Mouse (Mus musculus) hindbrain, embryonic 15.5 days (tissue): ENCODE results near the gene Abcc6. TPM values are rescaled to one million over a fixed set of nuclear protein-coding genes. Genes with fewer than 3 reads are reported as not detected.
A peak's percentile ranks its signal among the peaks of the same experiment; 100 is the strongest.

Experiments used
- ATAC-seq: fragments of 200-750 bp; cut with Nextera tagmentation; 2 replicates; pipeline ENCODE4 v1.8.0; 2017; ENCODE audit warnings: low read depth, moderate number of reproducible peaks, moderate TSS enrichment; ENCODE audit not compliant: low FRiP score
- H3K27ac ChIP-seq: fragments of 300-500 bp; sonication (generic); replicated peaks from 2 replicates; pipeline ENCODE4 v1.5.1; 2015; ENCODE audit warnings: mild to moderate bottlenecking, inconsistent platforms
- H3K27me3 ChIP-seq: fragments of 300-500 bp; sonication (generic); 2 replicates; pipeline ENCODE4 v1.6.1; 2015; ENCODE audit warnings: control low read depth, inconsistent platforms
- H3K36me3 ChIP-seq: fragments of 300-500 bp; sonication (generic); 2 replicates; pipeline ENCODE4 v1.6.1; 2015; ENCODE audit warnings: control low read depth, inconsistent platforms
- H3K4me1 ChIP-seq: fragments of 300-500 bp; sonication (generic); replicated peaks from 2 replicates; pipeline ENCODE4 v1.6.1; 2015; ENCODE audit warnings: control low read depth, inconsistent platforms
- H3K4me2 ChIP-seq: fragments of 300-500 bp; sonication (generic); 2 replicates; pipeline ENCODE4 v1.6.1; 2015; ENCODE audit warnings: moderate library complexity, mild to moderate bottlenecking, inconsistent platforms
- H3K4me3 ChIP-seq: fragments of 300-500 bp; sonication (generic); 2 replicates; pipeline ENCODE4 v1.5.1; 2015; ENCODE audit warnings: mild to moderate bottlenecking, inconsistent platforms
- H3K9ac ChIP-seq: fragments of 300-500 bp; sonication (generic); 2 replicates; pipeline ENCODE4 v1.6.1; 2015; ENCODE audit warnings: inconsistent platforms
- H3K9me3 ChIP-seq: fragments of 300-500 bp; sonication (generic); 2 replicates; pipeline ENCODE4 v1.6.1; 2016; ENCODE audit warnings: control low read depth, inconsistent platforms
- WGBS: fragments of 180-500 bp; shearing (Covaris S2); methylation state at CpG from one replicate; pipeline ENCODE4 v1.1.7; 2015; 5-methylcytosine and 5-hydroxymethylcytosine counted together
- polyA plus RNA-seq: library from polyadenylated mRNA; unstranded; fragments of >200 nt; fragmentation: Nextera tagmentation; extraction: Ambion mirVana; gene quantifications from 2 replicates; pipeline ENCODE4 v1.2.1, GENCODE M21; 2015

Gene Abcc6
- 0.52 and 0.82 TPM in 2 replicates for polyA plus RNA-seq

GRCm38 (mm10) chr7:46030145-46030488 lies at the start of gene Abcc6:
Gene Abcc6, minus strand, starts transcription at chr7:46030302.
- Histone ChIP-seq H3K9ac (no peak within 1 kb of the TSS), H3K9me3 (no peaks in the 10 kb centered on the region), H3K36me3 (no peaks in the 10 kb centered on the region), H3K4me3 (no peak within 1 kb of the TSS), H3K4me2 (no peak within 1 kb of the TSS), H3K27me3 (no peaks in the 10 kb centered on the region), H3K27ac (no peak within 1 kb of the TSS), H3K4me1 (peaks cover 11% of the 10 kb centered on the region)
- no peak for ATAC-seq
- WGBS = 18% methylated on average over 11 of the region's 11 CpGs

- no peaks in the 10 kb centered on the region for H3K9me3 ChIP-seq
- H3K4me2 ChIP-seq = no peak overlapping the region
- peak; percentile 73; the same call in 1 of the 2 replicates for ATAC-seq
- no peaks in the 10 kb centered on the region for H3K4me1 ChIP-seq
- no peak overlapping the region for H3K27ac ChIP-seq
- H3K36me3 ChIP-seq = peaks cover 68% of the 10 kb centered on the region
- H3K9ac ChIP-seq = no peak overlapping the region
- H3K4me3 ChIP-seq = no peak overlapping the region
- H3K27me3 ChIP-seq = no peaks in the 10 kb centered on the region
- WGBS = 69% methylated on average over 12 of the region's 12 CpGs
These were observed 47.6 kb upstream of the Abcc6 start for GRCm38 (mm10) chr7:46077675-46078074.

GRCm38 (mm10) chr7:46076844-46077243 lies 46.7 kb upstream of the Abcc6 start:
- no peak overlapping the region for H3K4me2 ChIP-seq
- no peaks in the 10 kb centered on the region for H3K9me3 ChIP-seq
- 88% methylated on average over 7 of the region's 7 CpGs for WGBS
- no peaks in the 10 kb centered on the region for H3K27me3 ChIP-seq
- no peak overlapping the region for H3K9ac ChIP-seq
- no peak for ATAC-seq
- no peak overlapping the region for H3K4me3 ChIP-seq
- no peaks in the 10 kb centered on the region for H3K4me1 ChIP-seq
- peaks cover 68% of the 10 kb centered on the region for H3K36me3 ChIP-seq
- no peak overlapping the region for H3K27ac ChIP-seq

GRCm38 (mm10) chr7:46068831-46069230 lies 38.7 kb upstream of the Abcc6 start:
- no peak for ATAC-seq

GRCm38 (mm10) chr7:46063296-46063695 lies 33.2 kb upstream of the Abcc6 start:
- no peaks in the 10 kb centered on the region for H3K4me1 ChIP-seq
- H3K9ac ChIP-seq = no peak overlapping the region
- ATAC-seq = no peak
- no peak overlapping the region for H3K4me2 ChIP-seq
- H3K9me3 ChIP-seq = no peaks in the 10 kb centered on the region
- no peak overlapping the region for H3K4me3 ChIP-seq
- no peaks in the 10 kb centered on the region for H3K27me3 ChIP-seq
- 96% methylated on average over 6 of the region's 6 CpGs for WGBS
- peaks cover 68% of the 10 kb centered on the region for H3K36me3 ChIP-seq
- no peak overlapping the region for H3K27ac ChIP-seq

More at GRCm38 (mm10) chr7:46068831-46069230, 38.7 kb upstream of the Abcc6 start:
- Histone ChIP-seq H3K4me3 (no peak overlapping the region), H3K9ac (no peak overlapping the region), H3K4me1 (no peaks in the 10 kb centered on the region), H3K36me3 (peaks cover 82% of the 10 kb centered on the region), H3K27me3 (no peaks in the 10 kb centered on the region), H3K9me3 (no peaks in the 10 kb centered on the region), H3K27ac (no peak overlapping the region), H3K4me2 (no peak overlapping the region)
- 95% methylated on average over 8 of the region's 8 CpGs for WGBS

- no peaks in the 10 kb centered on the region for H3K27me3 ChIP-seq
- no peaks in the 10 kb centered on the region for H3K4me1 ChIP-seq
- WGBS = 98% methylated on average over 16 of the region's 16 CpGs
- no peak overlapping the region for H3K4me3 ChIP-seq
- peaks cover 72% of the 10 kb centered on the region for H3K36me3 ChIP-seq
- H3K27ac ChIP-seq = no peak overlapping the region
- ATAC-seq = no peak
- no peak overlapping the region for H3K9ac ChIP-seq
- H3K4me2 ChIP-seq = no peak overlapping the region
- H3K9me3 ChIP-seq = no peaks in the 10 kb centered on the region
These were observed 31.5 kb upstream of the Abcc6 start for GRCm38 (mm10) chr7:46061614-46062013.

GRCm38 (mm10) chr7:46060688-46061087 lies 30.6 kb upstream of the Abcc6 start:
- no peak for ATAC-seq
- WGBS = 96% methylated on average over 8 of the region's 8 CpGs
- Histone ChIP-seq H3K4me2 (no peak overlapping the region), H3K27me3 (no peaks in the 10 kb centered on the region), H3K9me3 (no peaks in the 10 kb centered on the region), H3K4me3 (no peak overlapping the region), H3K36me3 (peaks cover 70% of the 10 kb centered on the region), H3K4me1 (no peaks in the 10 kb centered on the region), H3K27ac (no peak overlapping the region), H3K9ac (no peak overlapping the region)

- Histone ChIP-seq H3K36me3 (peaks cover 82% of the 10 kb centered on the region), H3K27ac (no peak overlapping the region), H3K9me3 (no peaks in the 10 kb centered on the region), H3K4me1 (no peaks in the 10 kb centered on the region), H3K4me3 (no peak overlapping the region), H3K27me3 (no peaks in the 10 kb centered on the region), H3K9ac (no peak overlapping the region), H3K4me2 (no peak overlapping the region)
- WGBS = 96% methylated on average over 11 of the region's 11 CpGs
- no peak for ATAC-seq
These were observed 28.8 kb upstream of the Abcc6 start for GRCm38 (mm10) chr7:46058882-46059281.

GRCm38 (mm10) chr7:46053566-46053965 lies 23.5 kb upstream of the Abcc6 start:
- WGBS = 83% methylated on average over 3 of the region's 3 CpGs
- H3K4me2 ChIP-seq = no peak overlapping the region
- H3K9me3 ChIP-seq = no peaks in the 10 kb centered on the region
- no peaks in the 10 kb centered on the region for H3K4me1 ChIP-seq
- no peak for ATAC-seq
- no peak overlapping the region for H3K27ac ChIP-seq
- H3K27me3 ChIP-seq = no peaks in the 10 kb centered on the region
- H3K4me3 ChIP-seq = no peak overlapping the region
- H3K9ac ChIP-seq = no peak overlapping the region
- H3K36me3 ChIP-seq = peaks cover 60% of the 10 kb centered on the region

- no peak overlapping the region for H3K4me2 ChIP-seq
- peak; percentile 37; the same call in 1 of the 2 replicates for ATAC-seq
- H3K9ac ChIP-seq = no peak overlapping the region
- no peaks in the 10 kb centered on the region for H3K4me1 ChIP-seq
- H3K4me3 ChIP-seq = no peak overlapping the region
- peaks cover 56% of the 10 kb centered on the region for H3K36me3 ChIP-seq
- H3K9me3 ChIP-seq = no peaks in the 10 kb centered on the region
- WGBS = 89% methylated on average over 4 of the region's 4 CpGs
- no peaks in the 10 kb centered on the region for H3K27me3 ChIP-seq
- no peak overlapping the region for H3K27ac ChIP-seq
These were observed 22.2 kb upstream of the Abcc6 start for GRCm38 (mm10) chr7:46052161-46052821.

- peaks cover 53% of the 10 kb centered on the region for H3K36me3 ChIP-seq
- H3K4me1 ChIP-seq = no peaks in the 10 kb centered on the region
- H3K27me3 ChIP-seq = no peaks in the 10 kb centered on the region
- H3K4me2 ChIP-seq = no peak overlapping the region
- no peak for ATAC-seq
- H3K4me3 ChIP-seq = no peak overlapping the region
- H3K27ac ChIP-seq = no peak overlapping the region
- no peaks in the 10 kb centered on the region for H3K9me3 ChIP-seq
- WGBS = 68% methylated on average over 7 of the region's 7 CpGs
- H3K9ac ChIP-seq = no peak overlapping the region
These were observed 19.9 kb upstream of the Abcc6 start for GRCm38 (mm10) chr7:46049981-46050380.

GRCm38 (mm10) chr7:46047873-46048562 lies 17.9 kb upstream of the Abcc6 start:
- H3K4me3 ChIP-seq = no peak overlapping the region
- peaks cover 55% of the 10 kb centered on the region for H3K36me3 ChIP-seq
- H3K9ac ChIP-seq = no peak overlapping the region
- no peak for ATAC-seq
- no peaks in the 10 kb centered on the region for H3K27me3 ChIP-seq
- H3K4me1 ChIP-seq = no peaks in the 10 kb centered on the region
- no peaks in the 10 kb centered on the region for H3K9me3 ChIP-seq
- 96% methylated on average over 13 of the region's 13 CpGs for WGBS
- H3K4me2 ChIP-seq = no peak overlapping the region
- H3K27ac ChIP-seq = no peak overlapping the region
